Mouse (Mus musculus) cerebellum, postnatal 36 days (tissue): ENCODE results near the gene Olfr1138.

Source experiments
- DNase-seq, 2 experiments: peaks; one replicate each; pipeline ENCODE4 v3.0.0; 2021 to 2022; ENCODE audit warnings: mixed read lengths in 2 of 2

Gene Olfr1138

GRCm38 (mm10) chr2:87739878-87740277, at the start of gene Olfr1138:
Gene Olfr1138, minus strand, starts transcription at chr2:87739978.
- DNase-seq: no peak

GRCm38 (mm10) chr2:87779183-87779582, 39.4 kb upstream of the Olfr1138 start, which contains the start of gene Olfr152:
Gene Olfr152, plus strand, starts transcription at chr2:87779483.
- no peak for DNase-seq

DNA sequence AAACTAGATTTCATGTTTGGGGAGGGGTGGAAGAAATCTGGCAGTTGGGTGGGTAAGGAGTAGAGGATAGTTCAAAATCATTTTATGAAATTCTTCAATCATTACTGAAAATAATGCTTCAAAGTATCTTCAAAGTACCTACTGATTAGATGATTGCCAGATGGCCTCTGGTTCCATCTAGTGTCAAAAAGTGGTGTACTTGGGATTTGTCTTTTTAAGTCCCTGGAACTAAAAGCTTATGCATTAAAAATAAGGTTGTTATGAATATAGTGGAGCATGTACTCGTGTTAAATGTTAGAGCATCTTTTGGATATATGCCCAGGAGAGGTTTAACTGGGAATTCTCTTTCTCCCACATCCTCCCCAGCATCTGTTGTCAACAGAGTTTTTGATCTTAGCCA, 36.4 kb upstream of the Olfr1138 start:
- no peak for DNase-seq

DNA sequence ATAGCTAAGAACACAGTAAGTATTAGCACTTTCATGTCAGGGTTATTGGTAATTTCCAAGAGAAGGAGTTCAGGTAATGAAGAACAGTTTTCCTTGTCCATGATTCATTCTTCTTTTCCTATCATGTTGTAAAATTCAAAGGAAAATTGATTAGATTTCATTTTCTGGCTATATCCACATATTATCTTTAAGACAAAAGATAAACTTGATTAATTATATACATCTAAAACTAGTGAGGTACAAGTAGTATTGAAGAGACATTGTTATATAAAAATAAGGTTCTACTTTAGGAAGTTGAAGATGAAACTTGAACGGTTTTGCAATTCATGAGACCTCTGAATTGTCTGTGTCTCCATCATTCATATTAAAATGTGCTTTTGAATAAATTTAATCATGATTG, 14.1 kb upstream of the Olfr1138 start, which contains the start of gene Olfr1141:
Olfr1141 (minus strand) TSS at position 101 of the 400 bp plus-strand sequence.
- no peak for DNase-seq

GRCm38 (mm10) chr2:87743452-87743851, 3.7 kb upstream of the Olfr1138 start, which contains the start of gene Olfr1140:
Gene Olfr1140, plus strand, starts transcription at chr2:87743752.
- no peak for DNase-seq

- DNase-seq: no peak
Observed at GRCm38 (mm10) chr2:87713079-87713478, 26.7 kb downstream of the Olfr1138 start, which contains the start of gene Olfr1137. Gene Olfr1137, minus strand, starts transcription at chr2:87713179.

GRCm38 (mm10) chr2:87693847-87694246, 45.9 kb downstream of the Olfr1138 start, which contains the start of gene Olfr1136:
Gene Olfr1136, minus strand, starts transcription at chr2:87693947.
- no peak for DNase-seq
